Mouse (Mus musculus) liver, embryonic 11.5 days (tissue): Measurements from ENCODE around the gene Adipoq. TPM values are rescaled to one million over a fixed set of nuclear protein-coding genes. Genes with fewer than 3 reads are reported as not detected.
"Not testable (repeated sequence)": the region's sequence is repeated elsewhere in the genome, so short reads cannot be mapped to it uniquely, and the experiment has no call there.

Source experiments
- ATAC-seq: fragments of 200-750 bp; cut with Nextera tagmentation; replicated peaks from 2 replicates; pipeline ENCODE4 v1.8.0; 2017; ENCODE audit warnings: moderate number of reproducible peaks, mild to moderate bottlenecking, moderate TSS enrichment, moderate library complexity; ENCODE audit not compliant: low FRiP score
- DNase-seq: peaks from one replicate; pipeline ENCODE4 v3.0.0-alpha.2; 2017; ENCODE audit warnings: low spot score
- H3K27ac ChIP-seq: fragments of 300-500 bp; sonication (generic); 2 replicates; pipeline ENCODE4 v1.5.1; 2014; ENCODE audit warnings: mild to moderate bottlenecking, low read depth, low read length, control low read depth
- H3K27me3 ChIP-seq: fragments of 300-500 bp; sonication (generic); replicated peaks from 2 replicates; pipeline ENCODE4 v1.6.1; 2014; ENCODE audit warnings: low read length, mixed read lengths; ENCODE audit not compliant: control insufficient read depth, insufficient read depth
- H3K36me3 ChIP-seq: fragments of 300-500 bp; sonication (generic); 2 replicates; pipeline ENCODE4 v1.6.1; 2014; ENCODE audit warnings: mild to moderate bottlenecking, low read length, moderate library complexity, mixed read lengths; ENCODE audit not compliant: control insufficient read depth, insufficient read depth
- H3K4me1 ChIP-seq: fragments of 300-500 bp; sonication (generic); replicated peaks from 2 replicates; pipeline ENCODE4 v1.6.1; 2014; ENCODE audit warnings: low read length, mixed read lengths; ENCODE audit not compliant: control insufficient read depth, insufficient read depth
- H3K4me2 ChIP-seq: fragments of 300-500 bp; sonication (generic); 2 replicates; pipeline ENCODE4 v1.6.1; 2014; ENCODE audit warnings: mild to moderate bottlenecking, control low read depth, moderate library complexity
- H3K4me3 ChIP-seq: fragments of 300-500 bp; sonication (generic); 2 replicates; pipeline ENCODE4 v1.5.1; 2014; ENCODE audit warnings: low read depth, low read length, control low read depth
- H3K9ac ChIP-seq: fragments of 300-500 bp; sonication (generic); 2 replicates; pipeline ENCODE4 v1.6.1; 2014; ENCODE audit warnings: low read depth, low read length, control low read depth
- H3K9me3 ChIP-seq: fragments of 300-500 bp; sonication (generic); 2 replicates; pipeline ENCODE4 v1.6.1; 2016; ENCODE audit warnings: low read length, inconsistent platforms, mixed read lengths; ENCODE audit not compliant: control insufficient read depth
- WGBS: fragments of 180-500 bp; shearing (Covaris S2); extraction: QIAGEN DNeasy Blood & Tissue Kit; methylation state at CpG from one replicate; pipeline ENCODE4 v1.1.7; 2014; 5-methylcytosine and 5-hydroxymethylcytosine counted together
- polyA plus RNA-seq: library from polyadenylated mRNA; unstranded; fragments of >200 nt; fragmentation: Nextera tagmentation; extraction: Ambion mirVana; gene quantifications from 2 replicates; pipeline ENCODE4 v1.2.1, GENCODE M21; 2014

Gene Adipoq
- polyA plus RNA-seq, 1 experiment from 2014 or later = not detected

DNA sequence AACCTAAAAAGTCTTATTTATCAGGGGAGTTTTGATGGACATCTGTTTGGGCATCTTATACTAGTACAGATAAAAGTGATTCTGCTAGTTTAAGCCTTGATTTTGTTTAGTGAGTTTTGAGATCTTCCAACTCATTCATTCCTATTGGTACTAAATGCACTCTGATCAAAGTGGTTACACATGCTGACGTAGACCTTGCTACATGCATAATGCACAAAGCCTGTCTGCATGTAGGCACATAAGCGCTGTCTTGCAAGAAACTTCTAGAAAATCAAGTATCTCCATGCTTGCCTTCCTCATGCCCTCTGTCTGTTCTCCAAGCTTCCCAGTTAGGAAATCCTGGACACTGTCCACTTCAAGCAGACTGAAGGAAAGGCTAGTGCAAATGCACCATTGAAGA, 31.5 kb downstream of the Adipoq start:
- Histone ChIP-seq H3K27me3 (no peaks in the 10 kb centered on the region), H3K9me3 (no peaks in the 10 kb centered on the region), H3K9ac (no peak overlapping the region), H3K36me3 (no peaks in the 10 kb centered on the region), H3K4me3 (no peak overlapping the region), H3K4me1 (no peaks in the 10 kb centered on the region), H3K4me2 (no peak overlapping the region), H3K27ac (no peak overlapping the region)
- 92% methylated on average over 2 of the region's 2 CpGs for WGBS
- DNase-seq = no peak
- ATAC-seq = no peak

DNA sequence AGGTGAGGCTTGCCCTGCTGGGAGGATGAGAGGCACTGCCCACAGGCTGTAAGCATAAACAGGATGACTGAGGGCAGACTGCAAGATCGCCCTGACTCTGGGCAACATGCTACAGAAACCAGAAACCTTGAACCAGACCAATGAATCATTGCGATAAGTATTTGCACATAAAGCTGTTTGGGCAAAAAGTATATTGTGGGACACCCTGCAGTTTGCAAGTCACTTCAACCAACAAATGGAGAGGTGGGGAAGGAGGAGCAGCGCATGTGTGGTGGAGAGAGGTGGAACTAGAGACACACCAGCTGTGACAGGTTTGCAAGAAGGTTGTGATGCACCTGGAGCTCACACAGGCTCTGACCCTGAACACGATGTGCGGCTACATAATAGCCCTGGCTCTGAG, 32.5 kb downstream of the Adipoq start:
- no peak for DNase-seq

DNA sequence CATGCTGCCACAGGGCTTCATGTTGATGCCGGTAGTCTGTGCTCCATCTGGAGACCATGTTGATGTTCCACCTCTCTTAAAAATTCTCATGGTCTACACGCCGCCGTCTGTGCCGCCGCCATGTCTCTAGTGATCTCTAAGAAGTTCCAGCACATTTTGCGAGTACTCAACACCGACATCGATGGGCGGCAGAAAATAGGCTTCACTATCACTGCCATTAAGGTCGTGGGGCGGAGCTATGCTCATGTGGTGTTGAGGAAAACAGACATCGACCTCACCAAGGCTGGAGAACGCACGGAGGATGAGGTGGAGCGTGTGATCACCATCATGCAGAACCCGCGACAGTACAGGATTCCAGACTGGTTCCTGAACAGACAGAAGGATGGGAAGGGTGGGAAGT, 33.1 kb downstream of the Adipoq start:
- not testable (repeated sequence) for H3K36me3 ChIP-seq, H3K4me2 ChIP-seq, H3K9ac ChIP-seq, DNase-seq, H3K27ac ChIP-seq, H3K27me3 ChIP-seq, H3K4me3 ChIP-seq, H3K9me3 ChIP-seq, H3K4me1 ChIP-seq, ATAC-seq
- 88% methylated on average over 18 of the region's 18 CpGs for WGBS

More for the DNA sequence above, 32.5 kb downstream of the Adipoq start:
- H3K27me3 ChIP-seq = no peaks in the 10 kb centered on the region
- H3K9ac ChIP-seq = no peak overlapping the region
- H3K4me3 ChIP-seq = no peak overlapping the region
- no peak overlapping the region for H3K4me2 ChIP-seq
- no peaks in the 10 kb centered on the region for H3K9me3 ChIP-seq
- no peak overlapping the region for H3K27ac ChIP-seq
- 85% methylated on average over 5 of the region's 5 CpGs for WGBS
- no peaks in the 10 kb centered on the region for H3K4me1 ChIP-seq
- ATAC-seq = no peak
- no peaks in the 10 kb centered on the region for H3K36me3 ChIP-seq

- no peak for DNase-seq
- no peaks in the 10 kb centered on the region for H3K4me1 ChIP-seq
- ATAC-seq = no peak
- WGBS = 36% methylated on average over 4 of the region's 4 CpGs
- no peaks in the 10 kb centered on the region for H3K27me3 ChIP-seq
- H3K4me2 ChIP-seq = no peak overlapping the region
- no peaks in the 10 kb centered on the region for H3K9me3 ChIP-seq
- no peak overlapping the region for H3K4me3 ChIP-seq
- H3K36me3 ChIP-seq = no peaks in the 10 kb centered on the region
- H3K9ac ChIP-seq = no peak overlapping the region
- H3K27ac ChIP-seq = no peak overlapping the region
These were observed 34.7 kb downstream of the Adipoq start for GRCm38 (mm10) chr16:23181054-23181453.

DNA sequence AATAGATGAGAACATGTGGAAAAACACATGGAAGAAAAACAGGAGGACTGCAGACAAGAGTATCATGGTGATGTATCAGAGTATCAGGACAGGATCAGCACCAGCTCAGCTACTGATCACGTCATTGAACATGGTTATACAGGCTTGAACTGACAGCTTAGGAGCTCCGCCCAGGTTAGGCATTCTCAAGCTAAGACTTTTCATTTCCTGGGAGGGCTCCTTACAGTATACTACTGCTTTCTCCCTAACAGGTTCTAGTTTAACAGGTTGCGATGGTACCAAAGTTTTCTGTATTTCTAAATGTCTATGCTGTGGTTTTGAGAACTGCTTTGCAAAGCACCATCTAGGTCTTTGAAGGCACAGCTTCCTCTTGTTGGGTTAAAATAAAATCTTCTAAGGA, 35.2 kb downstream of the Adipoq start:
- DNase-seq (no peak), ATAC-seq (no peak)
- 45% methylated on average over 3 of the region's 3 CpGs for WGBS
- no peaks in the 10 kb centered on the region for H3K27me3 ChIP-seq
- H3K9me3 ChIP-seq = no peaks in the 10 kb centered on the region
- no peak overlapping the region for H3K4me2 ChIP-seq
- no peaks in the 10 kb centered on the region for H3K36me3 ChIP-seq
- H3K9ac ChIP-seq = no peak overlapping the region
- no peak overlapping the region for H3K4me3 ChIP-seq
- no peak overlapping the region for H3K27ac ChIP-seq
- no peaks in the 10 kb centered on the region for H3K4me1 ChIP-seq

DNA sequence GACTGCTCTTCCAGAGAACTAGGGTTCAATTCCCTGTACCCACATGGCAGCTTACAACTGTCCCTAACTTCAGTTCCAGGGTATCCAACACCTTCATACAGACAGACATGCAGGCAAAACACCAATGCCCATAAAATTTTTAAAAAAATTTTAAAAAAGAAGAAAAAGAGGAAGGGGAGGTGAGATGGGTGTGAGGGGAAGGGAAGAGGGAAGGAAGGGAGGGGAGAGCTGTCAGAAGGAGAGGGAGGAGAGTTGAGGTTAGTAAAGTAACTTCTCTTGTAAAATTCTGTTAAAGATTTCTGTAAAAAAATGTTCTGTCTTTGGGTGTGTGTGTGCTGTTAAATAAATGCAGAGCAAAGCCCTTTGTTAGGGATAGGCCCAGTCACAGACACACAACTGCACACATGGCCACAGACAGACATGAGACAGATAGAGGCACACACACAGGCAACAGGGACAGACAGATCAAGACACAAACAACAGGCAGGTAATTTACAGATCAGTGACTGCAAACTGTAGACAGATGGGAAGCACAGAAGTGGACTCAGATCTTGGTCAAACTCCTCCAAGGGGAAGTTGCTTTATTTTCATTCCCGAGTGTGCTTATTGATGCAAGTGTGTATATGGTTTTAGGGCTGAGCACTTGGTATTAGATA, 35.7 kb downstream of the Adipoq start:
- H3K9ac ChIP-seq = no peak overlapping the region
- no peak overlapping the region for H3K4me2 ChIP-seq
- no peaks in the 10 kb centered on the region for H3K27me3 ChIP-seq
- no peaks in the 10 kb centered on the region for H3K36me3 ChIP-seq
- DNase-seq (no peak), ATAC-seq (no peak)
- no peaks in the 10 kb centered on the region for H3K9me3 ChIP-seq
- H3K27ac ChIP-seq = no peak overlapping the region
- H3K4me1 ChIP-seq = no peaks in the 10 kb centered on the region
- no peak overlapping the region for H3K4me3 ChIP-seq
- WGBS = 43% methylated on average over 1 of the region's 1 CpGs

DNA sequence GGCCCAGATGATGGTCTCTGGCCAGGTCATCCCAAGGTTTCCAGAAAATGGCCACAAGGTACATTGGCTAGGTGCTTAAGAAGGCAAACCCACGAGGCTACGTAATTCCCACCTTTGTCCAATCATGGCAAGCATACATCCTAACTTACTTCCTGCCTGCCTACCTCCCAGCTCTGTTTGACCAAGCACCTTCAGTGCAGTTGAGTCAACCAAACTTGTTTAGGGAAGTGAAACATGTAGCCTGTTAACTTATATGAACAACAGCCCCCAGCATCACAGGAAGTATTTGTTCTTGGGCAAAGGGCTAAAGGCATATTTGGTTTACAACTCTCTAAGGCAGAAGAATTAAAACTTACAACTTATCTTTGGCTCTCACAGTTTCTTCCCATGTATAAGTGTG, 39.5 kb downstream of the Adipoq start:
- ATAC-seq (no peak), DNase-seq (no peak)
- Histone ChIP-seq H3K4me1 (no peaks in the 10 kb centered on the region), H3K27me3 (no peaks in the 10 kb centered on the region), H3K27ac (no peak overlapping the region), H3K4me2 (no peak overlapping the region), H3K4me3 (no peak overlapping the region), H3K9me3 (no peaks in the 10 kb centered on the region), H3K36me3 (no peaks in the 10 kb centered on the region), H3K9ac (no peak overlapping the region)
- 84% methylated on average over 2 of the region's 2 CpGs for WGBS

GRCm38 (mm10) chr16:23186418-23186817, 40.1 kb downstream of the Adipoq start:
- Histone ChIP-seq H3K27me3 (no peaks in the 10 kb centered on the region), H3K9me3 (no peaks in the 10 kb centered on the region), H3K4me1 (no peaks in the 10 kb centered on the region), H3K36me3 (no peaks in the 10 kb centered on the region), H3K4me2 (no peak overlapping the region), H3K4me3 (no peak overlapping the region), H3K9ac (no peak overlapping the region), H3K27ac (no peak overlapping the region)
- DNase-seq (no peak), ATAC-seq (no peak)
- 62% methylated on average over 4 of the region's 4 CpGs for WGBS

DNA sequence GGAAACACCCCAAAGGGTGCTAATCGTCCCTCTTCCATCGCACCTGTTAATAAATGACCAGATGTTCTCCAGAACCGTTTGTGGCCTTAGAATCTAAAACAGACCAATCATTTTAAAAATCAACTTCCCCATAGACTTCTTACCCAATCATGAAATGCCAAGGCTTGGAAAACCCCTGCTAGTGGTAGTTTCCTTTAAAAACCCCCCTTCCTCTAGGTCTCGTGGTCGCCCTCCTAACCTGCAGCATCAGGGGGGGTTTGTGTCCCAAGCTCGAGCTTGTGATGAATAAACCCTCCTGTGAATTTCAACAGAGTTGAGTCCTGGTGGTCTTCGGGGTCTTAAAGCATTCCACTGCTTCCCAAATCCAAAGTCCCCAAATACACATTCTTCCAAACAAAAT, 41.6 kb downstream of the Adipoq start:
- Histone ChIP-seq H3K9me3 (no peaks in the 10 kb centered on the region), H3K36me3 (no peaks in the 10 kb centered on the region), H3K4me1 (no peaks in the 10 kb centered on the region), H3K27me3 (no peaks in the 10 kb centered on the region), H3K27ac (no peak overlapping the region), H3K4me2 (no peak overlapping the region), H3K4me3 (no peak overlapping the region), H3K9ac (no peak overlapping the region)
- ATAC-seq = no peak
- 66% methylated on average over 7 of the region's 7 CpGs for WGBS
- DNase-seq = no peak
